Mouse (Mus musculus): ENCODE data around the gene Ppp3ca. TPM values are rescaled to one million over a fixed set of nuclear protein-coding genes. Genes with fewer than 3 reads are reported as not detected.
A peak's percentile ranks its signal among the peaks of the same experiment; 100 is the strongest.

The Ppp3ca gene
- polyA plus RNA-seq, 1 experiment from 2014 or later = 67.2 TPM

DNA sequence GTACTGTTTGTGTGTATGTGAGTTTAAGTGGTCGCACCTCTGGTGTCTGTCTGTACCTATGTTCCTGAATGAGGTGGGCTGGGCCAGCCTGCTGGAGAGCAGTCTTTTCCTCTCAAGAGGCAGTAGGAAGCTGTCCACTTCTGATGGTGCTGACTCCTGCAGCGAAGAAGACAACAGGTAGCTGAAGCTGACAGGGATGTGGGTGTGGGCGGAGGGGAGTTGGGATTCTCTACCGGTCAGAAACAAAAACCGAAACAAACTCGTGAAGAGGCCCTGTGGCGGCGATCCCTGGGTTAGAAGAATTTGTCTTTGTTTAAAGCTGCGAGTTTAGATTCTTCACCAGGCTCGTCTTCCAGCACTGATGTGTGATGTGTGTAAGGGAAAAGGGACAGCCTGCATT lies 60.1 kb downstream of the Ppp3ca start:
- H3K9ac ChIP-seq (ENCODE audit: low read length) = no peak overlapping the region
- WGBS = 54% methylated on average over 10 of the region's 10 CpGs
- H3K4me1 ChIP-seq (ENCODE audit: control insufficient read depth in 2 of 2, insufficient read depth in 2 of 2, low read length in 2 of 2) = peaks cover 8 to 11% of the 10 kb centered on the region in 2 experiments
- no peak for ATAC-seq (ENCODE audit: insufficient number of reproducible peaks, insufficient read depth, low FRiP score, low read depth)
- H3K27me3 ChIP-seq (ENCODE audit: control insufficient read depth, insufficient read depth, low read length) = no peaks in the 10 kb centered on the region
- no peak overlapping the region for H3K4me3 ChIP-seq (ENCODE audit: control insufficient read depth in 1 of 2, insufficient read depth in 1 of 2, low read depth in 1 of 2, low read length in 2 of 2)
- H3K27ac ChIP-seq (replicated peaks in 1 of 2; ENCODE audit: control insufficient read depth in 1 of 2, insufficient read depth in 1 of 2, low read depth in 2 of 2, low read length in 2 of 2) = no peak overlapping the region
- peaks cover 5% of the 10 kb centered on the region for H3K9me3 ChIP-seq (ENCODE audit: control insufficient read depth, low read length)
- no peak overlapping the region for H3K4me2 ChIP-seq (ENCODE audit: low read length)
- H3K36me3 ChIP-seq (ENCODE audit: control insufficient read depth, insufficient read depth, low read length) = no peaks in the 10 kb centered on the region

DNA sequence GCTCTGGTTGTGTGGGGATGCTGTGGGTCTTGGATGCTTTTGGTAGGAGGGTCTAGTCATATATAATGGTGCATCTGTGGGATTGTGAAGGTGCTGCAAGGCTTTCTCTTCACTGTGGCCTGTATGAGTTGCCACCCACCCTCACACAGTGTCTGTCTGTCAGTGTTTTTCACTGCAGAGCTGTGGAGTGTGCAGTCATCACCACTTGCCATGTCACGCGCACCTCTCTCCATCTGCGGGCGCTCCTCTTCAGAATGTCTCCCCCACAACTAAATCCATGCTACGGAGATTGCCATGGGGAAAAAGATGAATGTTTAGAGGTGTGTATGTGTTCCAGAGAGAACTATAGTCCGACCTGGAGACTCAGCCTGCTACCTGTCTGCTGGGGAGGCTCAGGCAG lies 61.7 kb downstream of the Ppp3ca start:
- no peaks in the 10 kb centered on the region for H3K36me3 ChIP-seq (ENCODE audit: control insufficient read depth, insufficient read depth, low read length)
- H3K4me2 ChIP-seq (ENCODE audit: low read length) = no peak overlapping the region
- WGBS = 77% methylated on average over 6 of the region's 6 CpGs
- H3K27me3 ChIP-seq (ENCODE audit: control insufficient read depth, insufficient read depth, low read length) = no peaks in the 10 kb centered on the region
- H3K9ac ChIP-seq (ENCODE audit: low read length) = no peak overlapping the region
- H3K9me3 ChIP-seq (ENCODE audit: control insufficient read depth, low read length) = peaks cover under 1% of the 10 kb centered on the region; the same call in 1 of the 2 replicates
- no peak overlapping the region for H3K27ac ChIP-seq (replicated peaks in 1 of 2; ENCODE audit: control insufficient read depth in 1 of 2, insufficient read depth in 1 of 2, low read depth in 2 of 2, low read length in 2 of 2)
- no peak overlapping the region for H3K4me3 ChIP-seq (ENCODE audit: control insufficient read depth in 1 of 2, insufficient read depth in 1 of 2, low read depth in 1 of 2, low read length in 2 of 2)
- H3K4me1 ChIP-seq (ENCODE audit: control insufficient read depth in 2 of 2, insufficient read depth in 2 of 2, low read length in 2 of 2) = peaks cover 3% of the 10 kb centered on the region in 2 experiments; a peak in 1 of 4 replicates
- ATAC-seq (ENCODE audit: insufficient number of reproducible peaks, insufficient read depth, low FRiP score, low read depth) = no peak

DNA sequence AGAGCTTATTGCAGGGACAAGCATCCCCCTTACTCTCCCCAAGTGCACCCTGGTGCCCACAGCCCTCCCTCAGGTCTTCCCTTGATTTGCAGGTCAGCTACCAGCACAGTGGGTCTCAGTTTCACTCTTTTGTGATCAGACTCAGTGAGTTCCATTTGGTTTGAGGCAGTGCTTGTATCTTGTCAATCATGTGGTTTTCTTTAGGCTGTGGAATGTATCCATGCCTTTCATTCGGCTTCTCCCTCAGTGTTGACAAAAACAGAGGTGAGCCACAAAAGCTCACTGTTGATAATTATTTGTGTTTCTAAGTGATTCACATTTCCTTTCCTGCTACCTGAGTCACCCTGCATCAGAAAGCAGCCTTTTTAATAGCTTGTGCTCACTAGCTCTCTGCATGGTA lies 66.1 kb downstream of the Ppp3ca start:
- Histone ChIP-seq H3K4me3 (ENCODE audit: control insufficient read depth in 1 of 2, insufficient read depth in 1 of 2, low read depth in 1 of 2, low read length in 2 of 2) (no peak overlapping the region), H3K4me1 (ENCODE audit: control insufficient read depth in 2 of 2, insufficient read depth in 2 of 2, low read length in 2 of 2) (peaks cover 5 to 7% of the 10 kb centered on the region in 2 experiments; a peak in 2 of 4 replicates), H3K36me3 (ENCODE audit: control insufficient read depth, insufficient read depth, low read length) (no peaks in the 10 kb centered on the region), H3K27ac (replicated peaks in 1 of 2; ENCODE audit: control insufficient read depth in 1 of 2, insufficient read depth in 1 of 2, low read depth in 2 of 2, low read length in 2 of 2) (no peak overlapping the region), H3K4me2 (ENCODE audit: low read length) (no peak overlapping the region), H3K9me3 (ENCODE audit: control insufficient read depth, low read length) (no peaks in the 10 kb centered on the region), H3K27me3 (ENCODE audit: control insufficient read depth, insufficient read depth, low read length) (no peaks in the 10 kb centered on the region), H3K9ac (ENCODE audit: low read length) (no peak overlapping the region)
- ATAC-seq (ENCODE audit: insufficient number of reproducible peaks, insufficient read depth, low FRiP score, low read depth) = no peak
- 35% methylated on average over 1 of the region's 1 CpGs for WGBS

DNA sequence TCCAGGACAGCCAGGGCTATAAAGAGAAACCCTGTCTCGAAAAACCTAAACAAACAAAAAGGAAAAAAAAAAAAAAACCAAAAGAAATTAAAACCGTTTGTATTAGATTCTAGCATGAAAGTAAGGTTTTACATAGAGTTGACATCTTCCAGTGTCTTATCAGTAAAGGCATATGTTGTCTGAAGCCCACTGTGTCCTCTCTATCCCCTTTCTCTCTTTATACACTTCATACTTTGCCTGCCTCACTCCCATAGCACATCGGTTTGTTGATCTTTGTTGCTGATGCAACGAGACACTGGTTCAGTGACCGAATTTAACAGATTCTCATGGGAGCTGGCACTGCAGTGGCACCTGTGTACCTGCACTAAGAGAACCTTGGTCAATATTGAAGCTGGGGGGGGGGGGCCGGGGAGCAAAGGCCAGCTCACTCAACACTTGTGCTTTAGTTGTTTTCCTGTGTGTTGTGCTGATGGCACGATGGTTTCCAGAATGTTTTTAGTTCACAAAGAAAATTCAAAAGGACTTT lies 66.9 kb downstream of the Ppp3ca start:
- no peaks in the 10 kb centered on the region for H3K36me3 ChIP-seq (ENCODE audit: control insufficient read depth, insufficient read depth, low read length)
- no peak overlapping the region for H3K4me2 ChIP-seq (ENCODE audit: low read length)
- 75% methylated on average over 7 of the region's 7 CpGs for WGBS
- no peak overlapping the region for H3K4me3 ChIP-seq (ENCODE audit: control insufficient read depth in 1 of 2, insufficient read depth in 1 of 2, low read depth in 1 of 2, low read length in 2 of 2)
- ATAC-seq (ENCODE audit: insufficient number of reproducible peaks, insufficient read depth, low FRiP score, low read depth) = no peak
- H3K9me3 ChIP-seq (ENCODE audit: control insufficient read depth, low read length) = no peaks in the 10 kb centered on the region
- H3K27ac ChIP-seq (replicated peaks in 1 of 2; ENCODE audit: control insufficient read depth in 1 of 2, insufficient read depth in 1 of 2, low read depth in 2 of 2, low read length in 2 of 2) = no peak overlapping the region
- no peak overlapping the region for H3K9ac ChIP-seq (ENCODE audit: low read length)
- no peaks in the 10 kb centered on the region for H3K27me3 ChIP-seq (ENCODE audit: control insufficient read depth, insufficient read depth, low read length)
- peaks cover 8 to 12% of the 10 kb centered on the region in 2 experiments; a peak in 3 of 4 replicates for H3K4me1 ChIP-seq (ENCODE audit: control insufficient read depth in 2 of 2, insufficient read depth in 2 of 2, low read length in 2 of 2)

DNA sequence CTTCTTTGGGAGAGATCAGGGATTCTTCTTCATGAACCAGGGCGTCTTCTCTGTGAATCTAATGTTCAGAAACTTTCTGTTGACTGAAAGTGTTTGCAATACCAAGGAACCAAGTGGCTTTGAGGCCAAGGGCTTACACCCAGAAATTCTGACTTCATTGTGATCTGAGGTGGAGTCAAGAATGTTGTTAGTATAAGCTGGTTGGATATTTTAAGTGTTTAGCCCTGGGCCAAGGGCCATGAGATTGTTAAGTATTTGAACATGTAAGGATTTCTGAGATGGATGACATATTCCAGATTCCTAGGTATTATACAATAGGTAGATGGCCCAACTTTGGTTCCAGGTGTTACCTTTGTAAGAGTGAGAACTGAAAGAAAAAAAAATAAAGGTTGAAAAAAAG lies 68.5 kb downstream of the Ppp3ca start:
- no peak for ATAC-seq (ENCODE audit: insufficient number of reproducible peaks, insufficient read depth, low FRiP score, low read depth)
- Histone ChIP-seq H3K9me3 (ENCODE audit: control insufficient read depth, low read length) (no peaks in the 10 kb centered on the region), H3K4me2 (ENCODE audit: low read length) (no peak overlapping the region), H3K4me1 (ENCODE audit: control insufficient read depth in 2 of 2, insufficient read depth in 2 of 2, low read length in 2 of 2) (peaks cover 12 to 24% of the 10 kb centered on the region in 2 experiments), H3K27me3 (ENCODE audit: control insufficient read depth, insufficient read depth, low read length) (no peaks in the 10 kb centered on the region), H3K36me3 (ENCODE audit: control insufficient read depth, insufficient read depth, low read length) (no peaks in the 10 kb centered on the region), H3K4me3 (ENCODE audit: control insufficient read depth in 1 of 2, insufficient read depth in 1 of 2, low read depth in 1 of 2, low read length in 2 of 2) (no peak overlapping the region), H3K9ac (ENCODE audit: low read length) (no peak overlapping the region), H3K27ac (replicated peaks in 1 of 2; ENCODE audit: control insufficient read depth in 1 of 2, insufficient read depth in 1 of 2, low read depth in 2 of 2, low read length in 2 of 2) (no peak overlapping the region)
- WGBS = 92% methylated on average over 1 of the region's 1 CpGs

DNA sequence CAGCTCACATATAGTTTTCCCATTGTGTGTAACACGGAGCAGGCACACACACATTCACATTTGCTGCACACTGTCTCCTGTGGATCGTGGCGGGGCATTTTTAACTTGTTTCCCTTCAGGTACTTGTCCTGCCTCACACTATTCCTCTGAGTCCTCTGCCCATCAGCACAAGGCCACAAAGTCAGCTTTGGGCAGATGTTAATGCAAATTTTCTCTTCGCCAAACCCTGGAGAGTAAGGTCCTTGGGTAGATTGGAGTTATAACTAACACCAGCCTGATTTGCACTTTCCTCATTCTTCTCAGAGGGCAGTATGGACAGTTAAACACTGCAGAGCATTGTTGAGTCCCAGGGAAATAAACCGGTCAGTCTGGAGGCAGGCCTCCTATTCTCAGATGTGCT lies 69.0 kb downstream of the Ppp3ca start:
- Histone ChIP-seq H3K4me3 (ENCODE audit: control insufficient read depth in 1 of 2, insufficient read depth in 1 of 2, low read depth in 1 of 2, low read length in 2 of 2) (no peak overlapping the region), H3K27ac (replicated peaks in 1 of 2; ENCODE audit: control insufficient read depth in 1 of 2, insufficient read depth in 1 of 2, low read depth in 2 of 2, low read length in 2 of 2) (no peak overlapping the region), H3K36me3 (ENCODE audit: control insufficient read depth, insufficient read depth, low read length) (no peaks in the 10 kb centered on the region), H3K27me3 (ENCODE audit: control insufficient read depth, insufficient read depth, low read length) (no peaks in the 10 kb centered on the region), H3K4me2 (ENCODE audit: low read length) (no peak overlapping the region), H3K9ac (ENCODE audit: low read length) (no peak overlapping the region), H3K9me3 (ENCODE audit: control insufficient read depth, low read length) (no peaks in the 10 kb centered on the region), H3K4me1 (ENCODE audit: control insufficient read depth in 2 of 2, insufficient read depth in 2 of 2, low read length in 2 of 2) (peaks cover 12 to 26% of the 10 kb centered on the region in 2 experiments)
- ATAC-seq (ENCODE audit: insufficient number of reproducible peaks, insufficient read depth, low FRiP score, low read depth) = no peak
- 92% methylated on average over 5 of the region's 5 CpGs for WGBS

DNA sequence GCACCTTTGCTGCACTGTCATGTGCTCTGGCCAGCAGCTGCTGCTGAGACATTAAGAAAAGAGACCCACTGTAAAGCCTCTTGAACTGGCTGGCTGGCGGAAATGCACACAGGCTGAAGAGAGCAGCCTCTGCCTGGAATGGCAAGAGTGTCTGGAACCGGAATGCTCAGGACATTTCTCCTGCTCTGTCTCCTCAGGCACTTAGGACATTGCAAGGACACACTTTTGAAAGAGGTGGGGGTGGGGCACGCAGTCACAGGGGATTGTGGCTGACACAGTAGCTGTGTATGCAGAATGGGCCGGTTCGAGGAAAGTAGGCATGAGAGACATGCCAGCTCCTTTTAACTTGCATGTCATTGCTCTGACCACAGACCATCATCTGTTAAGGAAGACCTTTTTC lies 71.7 kb downstream of the Ppp3ca start:
- ATAC-seq (ENCODE audit: insufficient number of reproducible peaks, insufficient read depth, low FRiP score, low read depth) = no peak
- H3K4me3 ChIP-seq (ENCODE audit: control insufficient read depth in 1 of 2, insufficient read depth in 1 of 2, low read depth in 1 of 2, low read length in 2 of 2) = no peak overlapping the region
- H3K9me3 ChIP-seq (ENCODE audit: control insufficient read depth, low read length) = no peaks in the 10 kb centered on the region
- no peaks in the 10 kb centered on the region for H3K27me3 ChIP-seq (ENCODE audit: control insufficient read depth, insufficient read depth, low read length)
- H3K27ac ChIP-seq (replicated peaks in 1 of 2; ENCODE audit: control insufficient read depth in 1 of 2, insufficient read depth in 1 of 2, low read depth in 2 of 2, low read length in 2 of 2) = peak overlapping the region in 1 of 2 experiments; percentile 0; a peak in 1 of 4 replicates
- peak overlapping the region; percentile 42 for H3K4me2 ChIP-seq (ENCODE audit: low read length)
- 30% methylated on average over 5 of the region's 5 CpGs for WGBS
- no peaks in the 10 kb centered on the region for H3K36me3 ChIP-seq (ENCODE audit: control insufficient read depth, insufficient read depth, low read length)
- H3K4me1 ChIP-seq (ENCODE audit: control insufficient read depth in 2 of 2, insufficient read depth in 2 of 2, low read length in 2 of 2) = peaks cover 16 to 37% of the 10 kb centered on the region in 2 experiments
- no peak overlapping the region for H3K9ac ChIP-seq (ENCODE audit: low read length)

Data from heart, embryonic 14.5 days (tissue).